Mouse (Mus musculus) ES-E14 (cell line): ENCODE measurements around the gene Fat1. TPM values are rescaled to one million over a fixed set of nuclear protein-coding genes. Genes with fewer than 3 reads are reported as not detected.

Experiments
- DNase-seq: peaks from one replicate; pipeline ENCODE4 v3.0.0-alpha.2; 2013; ENCODE audit warnings: low read depth, low spot score
- H3K27ac ChIP-seq: 2 replicates; pipeline ENCODE4 v1.5.1; 2012; ENCODE audit warnings: low read depth, mild to moderate bottlenecking, low read length, moderate library complexity, mixed read lengths; ENCODE audit not compliant: poor library complexity, insufficient read depth, severe bottlenecking
- H3K36me3 ChIP-seq: 2 replicates; pipeline ENCODE4 v1.6.1; 2012; ENCODE audit warnings: mild to moderate bottlenecking, low read length, moderate library complexity, mixed read lengths; ENCODE audit not compliant: control insufficient read depth, poor library complexity, insufficient read depth, severe bottlenecking
- H3K4me1 ChIP-seq, 2 experiments: fragments of 150-350 bp in 1 of 2; sonication (generic) in 1 of 2; 2 replicates each; pipeline ENCODE4 v1.6.1; 2012; ENCODE audit warnings: low read length in 2 of 2, mild to moderate bottlenecking in 1 of 2, mixed read lengths in 1 of 2; ENCODE audit not compliant: control insufficient read depth in 2 of 2, insufficient read depth in 2 of 2, poor library complexity in 1 of 2
- H3K4me3 ChIP-seq, 2 experiments: fragments of 150-350 bp in 1 of 2; sonication (generic) in 1 of 2; 2 replicates each; pipeline ENCODE4 v1.5.1; 2012; ENCODE audit warnings: low read length in 2 of 2, low read depth in 1 of 2, mild to moderate bottlenecking in 1 of 2, mixed read lengths in 1 of 2; ENCODE audit not compliant: insufficient read depth in 1 of 2, poor library complexity in 1 of 2, severe bottlenecking in 1 of 2
- H3K9ac ChIP-seq: 2 replicates; pipeline ENCODE4 v1.6.1; 2012; ENCODE audit warnings: low read depth, mild to moderate bottlenecking, low read length, mixed read lengths; ENCODE audit not compliant: poor library complexity, insufficient read depth, severe bottlenecking
- H3K9me3 ChIP-seq: fragments of 150-350 bp; sonication (generic); 2 replicates; pipeline ENCODE4 v1.6.1; 2012; ENCODE audit warnings: low read depth, mild to moderate bottlenecking, low read length; ENCODE audit not compliant: control insufficient read depth, insufficient read depth
- CHD2 ChIP-seq: IDR thresholded peaks from 2 replicates; pipeline ENCODE4 v1.6.1; 2014; ENCODE audit warnings: mild to moderate bottlenecking, low read depth, low read length, inconsistent platforms
- HCFC1 ChIP-seq: IDR thresholded peaks from 2 replicates; pipeline ENCODE4 v1.6.1; 2012; ENCODE audit warnings: low read length, inconsistent platforms, borderline replicate concordance; ENCODE audit not compliant: insufficient read depth
- MAFK ChIP-seq: IDR thresholded peaks from 2 replicates; pipeline ENCODE4 v1.6.1; 2014; ENCODE audit warnings: mild to moderate bottlenecking, low read depth, low read length, inconsistent platforms; ENCODE audit not compliant: insufficient read depth
- ZC3H11A ChIP-seq: IDR thresholded peaks from 2 replicates; pipeline ENCODE4 v1.6.1; 2012; ENCODE audit warnings: low read depth, mild to moderate bottlenecking, inconsistent platforms, low read length, borderline replicate concordance
- ZNF384 ChIP-seq: IDR thresholded peaks from 2 replicates; pipeline ENCODE4 v1.6.1; 2012; ENCODE audit warnings: low read depth, low read length, inconsistent platforms
- in situ Hi-C, 2 experiments: fragments of 600-800 bp; cut with MboI; formaldehyde crosslinking; loops; one replicate each; pipeline ENCODE4 v1.15.1; 2025; ENCODE audit warnings: low sequenced_read_pairs in 2 of 2, inconsistent platforms in 1 of 2; ENCODE audit not compliant: unreplicated experiment in 2 of 2
- total RNA-seq: library from RNA; depleted of rRNA; stranded (reverse); fragments of 300-350 nt; gene quantifications from 2 replicates; pipeline ENCODE4 v1.2.3, GENCODE M21; 2012

Gene Fat1
- total RNA-seq, 1 experiment = 196 TPM

DNA sequence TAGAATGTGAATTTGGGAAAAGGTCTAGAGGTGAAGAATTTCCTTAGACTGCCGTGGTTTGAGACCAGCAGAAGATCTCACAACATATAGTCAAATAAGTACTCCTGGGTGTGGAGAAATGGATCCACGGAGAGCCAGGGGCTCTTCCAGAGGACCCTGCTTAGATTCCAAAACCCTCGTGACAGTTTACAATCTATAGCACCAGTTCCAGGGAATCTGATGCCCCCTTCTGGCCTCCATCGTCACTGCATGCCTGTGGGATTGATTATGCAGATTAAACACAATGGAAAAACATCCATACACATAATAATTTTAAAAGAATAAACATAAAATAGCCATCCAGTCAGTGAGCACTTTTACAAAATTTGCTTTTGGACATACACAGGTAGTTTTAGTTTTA lies 75.4 kb downstream of the Fat1 start:
- H3K9ac ChIP-seq = no peak overlapping the region
- no peak overlapping the region for H3K27ac ChIP-seq
- no peaks in the 10 kb centered on the region for H3K4me1 ChIP-seq
- H3K36me3 ChIP-seq = peaks cover 54% of the 10 kb centered on the region
- DNase-seq = no peak
- H3K4me3 ChIP-seq = no peak overlapping the region
- H3K9me3 ChIP-seq = peaks cover 9% of the 10 kb centered on the region; the same call in 1 of the 2 replicates
- in situ Hi-C loops = no loop called here
- TF ChIP-seq CHD2 (no peak), ZC3H11A (no peak), ZNF384 (no peak), MAFK (no peak), HCFC1 (no peak)

DNA sequence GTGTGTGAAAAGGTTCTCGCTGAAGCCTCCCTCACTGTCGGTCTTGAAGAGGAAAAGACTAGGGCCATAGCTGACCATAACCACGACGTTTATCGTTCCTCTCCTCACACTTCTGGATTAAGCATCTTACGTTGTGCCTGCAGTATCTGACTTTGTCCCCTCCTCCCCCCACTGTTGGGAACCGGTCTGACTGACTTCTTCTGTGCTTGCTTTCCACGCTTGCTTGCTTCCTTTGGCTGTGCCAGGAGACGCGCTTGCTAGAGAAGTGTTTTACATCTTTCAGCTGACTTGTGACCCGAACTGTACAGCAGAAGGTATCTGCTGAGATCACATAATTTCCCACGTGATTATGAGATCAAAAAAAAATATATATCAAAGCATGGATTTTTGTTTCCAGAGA lies 76.5 kb downstream of the Fat1 start:
- Histone ChIP-seq H3K27ac (no peak overlapping the region), H3K36me3 (peaks cover 52% of the 10 kb centered on the region), H3K9ac (no peak overlapping the region), H3K4me1 (no peaks in the 10 kb centered on the region), H3K9me3 (peaks cover 9% of the 10 kb centered on the region; the same call in 1 of the 2 replicates), H3K4me3 (no peak overlapping the region)
- TF ChIP-seq ZC3H11A = no peak
- TF ChIP-seq MAFK = no peak
- no peak for TF ChIP-seq ZNF384
- TF ChIP-seq CHD2 = no peak
- no peak for TF ChIP-seq HCFC1
- DNase-seq = no peak
- in situ Hi-C loops = no loop called here

DNA sequence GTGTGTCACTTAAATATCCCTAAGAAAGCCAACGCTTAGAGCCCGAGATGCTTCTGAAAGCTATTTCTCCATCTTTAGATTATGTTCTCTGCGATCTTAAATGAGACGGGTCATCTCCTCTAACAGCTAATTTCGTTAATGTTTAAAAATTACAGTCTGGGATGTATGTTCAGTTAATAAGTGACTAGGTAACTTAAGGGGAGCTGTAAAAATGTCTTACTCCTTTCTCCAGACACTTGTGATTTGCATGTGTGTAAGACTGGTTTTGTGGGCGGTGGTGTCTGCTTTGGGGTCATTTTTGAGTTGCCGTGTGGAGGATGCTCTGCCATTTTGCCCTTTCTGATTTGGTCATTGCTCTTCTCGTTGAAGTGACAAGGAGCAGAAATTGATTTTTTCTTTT lies 78.6 kb downstream of the Fat1 start:
- Histone ChIP-seq H3K9me3 (peaks cover 9% of the 10 kb centered on the region; the same call in 1 of the 2 replicates), H3K27ac (no peak overlapping the region), H3K4me3 (no peak overlapping the region), H3K4me1 (no peaks in the 10 kb centered on the region), H3K9ac (no peak overlapping the region), H3K36me3 (peaks cover 54% of the 10 kb centered on the region)
- no peak for TF ChIP-seq ZNF384
- no peak for TF ChIP-seq HCFC1
- no peak for TF ChIP-seq CHD2
- no peak for TF ChIP-seq ZC3H11A
- TF ChIP-seq MAFK = no peak
- no peak for DNase-seq
- in situ Hi-C loops = no loop called here

DNA sequence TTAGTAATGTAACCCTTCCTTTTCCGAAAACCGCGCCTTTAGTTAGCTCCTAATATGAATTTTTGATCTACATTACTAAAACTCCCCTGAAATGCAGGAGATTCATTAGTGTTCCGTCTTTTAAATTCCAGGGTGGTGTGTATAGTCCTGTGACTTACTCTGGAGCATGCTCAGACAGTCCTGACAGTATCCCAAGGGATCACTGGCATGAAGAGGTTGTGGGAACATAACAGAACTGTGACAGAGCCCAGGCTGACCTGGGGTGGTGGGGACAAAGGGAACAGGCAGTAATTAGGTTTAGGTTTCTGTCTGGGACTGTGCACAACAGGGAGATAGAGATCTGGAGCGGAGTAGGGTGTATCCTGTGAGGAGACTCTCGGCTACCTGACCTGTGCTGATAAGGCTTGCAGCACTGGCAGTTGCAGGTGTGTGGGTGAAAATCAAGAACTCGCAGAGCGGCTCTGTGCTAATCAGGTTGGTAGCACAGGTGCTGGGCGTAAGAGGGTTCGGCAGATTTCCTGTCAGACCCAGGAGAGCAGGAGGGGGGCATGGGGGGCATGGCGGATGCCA lies 79.3 kb downstream of the Fat1 start:
- H3K36me3 ChIP-seq = peaks cover 54% of the 10 kb centered on the region
- no peak for TF ChIP-seq CHD2
- no peak for TF ChIP-seq MAFK
- no peak for TF ChIP-seq ZNF384
- no peak for TF ChIP-seq ZC3H11A
- no peak for TF ChIP-seq HCFC1
- peaks cover 3% of the 10 kb centered on the region; the same call in 1 of the 2 replicates for H3K9me3 ChIP-seq
- no peak for DNase-seq
- H3K9ac ChIP-seq = no peak overlapping the region
- no peak overlapping the region for H3K4me3 ChIP-seq
- H3K4me1 ChIP-seq = no peaks in the 10 kb centered on the region
- in situ Hi-C loops = no loop called here
- H3K27ac ChIP-seq = no peak overlapping the region

DNA sequence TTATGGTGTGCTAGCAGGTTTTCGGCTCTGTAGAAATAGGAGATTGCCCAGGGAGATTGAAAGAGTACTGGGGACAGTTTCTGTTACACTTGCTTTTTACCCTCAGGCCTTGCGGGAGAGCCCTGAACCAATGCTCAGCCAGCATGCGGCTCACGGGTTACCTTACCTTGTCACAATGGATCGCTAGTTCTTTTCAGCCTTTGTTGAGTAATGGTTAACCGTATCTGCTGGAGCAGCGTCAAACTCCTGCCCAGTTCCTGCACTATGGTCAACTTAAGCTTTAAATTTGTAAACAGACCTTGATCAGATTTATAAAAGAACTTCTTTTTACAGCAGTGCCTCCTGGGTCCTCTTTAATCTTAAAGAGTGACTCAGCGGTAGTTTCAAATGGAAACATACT lies 80.6 kb downstream of the Fat1 start:
- no peak overlapping the region for H3K4me3 ChIP-seq
- in situ Hi-C loops = no loop called here

More for the DNA sequence above, 80.6 kb downstream of the Fat1 start:
- TF ChIP-seq ZC3H11A (no peak), ZNF384 (no peak), MAFK (no peak), CHD2 (no peak), HCFC1 (no peak)
- no peaks in the 10 kb centered on the region for H3K4me1 ChIP-seq
- peaks cover 42% of the 10 kb centered on the region for H3K36me3 ChIP-seq
- H3K27ac ChIP-seq = no peak overlapping the region
- H3K9me3 ChIP-seq = no peaks in the 10 kb centered on the region; the same call in 1 of the 2 replicates
- no peak overlapping the region for H3K9ac ChIP-seq
- DNase-seq = no peak
